Mouse (Mus musculus): ENCODE results near the gene Tgoln1.
A peak's percentile ranks its signal among the peaks of the same experiment; 100 is the strongest.

Gene Tgoln1

DNA sequence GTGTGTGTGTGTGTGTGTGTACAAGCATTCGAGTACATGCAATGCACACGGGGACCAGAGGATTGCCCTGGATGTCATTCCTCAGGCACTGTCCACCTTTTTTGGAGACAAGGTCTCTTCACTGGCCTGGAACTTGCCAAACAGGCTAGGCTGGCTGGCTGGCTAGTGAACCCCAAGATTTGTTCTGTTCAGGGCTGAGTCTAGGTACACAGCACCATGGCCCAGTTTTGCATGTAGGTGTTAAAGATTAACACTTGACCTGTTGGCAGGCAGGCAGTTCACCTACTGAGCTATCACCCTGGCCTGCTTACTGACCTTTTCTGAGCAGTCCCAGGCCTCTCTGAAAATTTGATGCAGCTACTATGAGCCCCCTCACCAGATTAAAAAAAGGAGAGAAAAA lies 13.6 kb upstream of the Tgoln1 start:
- no peak for DNase-seq (ENCODE audit: low spot score)

DNA sequence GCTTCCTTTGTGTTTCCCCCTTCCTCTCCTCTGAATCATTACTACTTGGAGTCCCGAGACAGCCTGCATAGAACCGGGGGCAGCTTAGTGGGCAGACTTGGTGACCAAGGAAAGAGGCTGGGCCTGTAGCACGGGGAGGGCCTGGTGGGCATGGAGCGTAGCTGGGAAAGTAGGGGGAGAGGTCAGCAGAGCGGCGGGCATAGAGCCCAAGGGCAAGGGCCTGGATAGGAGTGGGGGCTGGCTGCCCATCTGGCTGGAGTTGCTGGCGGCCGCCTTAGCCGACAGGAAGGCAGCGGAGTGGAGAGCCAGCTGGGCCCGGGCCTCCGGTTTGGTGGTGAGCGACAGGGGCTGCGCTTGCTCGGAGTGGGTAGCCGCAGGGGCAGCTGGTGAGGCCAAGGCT lies 10.5 kb upstream of the Tgoln1 start:
- no peak for DNase-seq (ENCODE audit: low spot score)

DNA sequence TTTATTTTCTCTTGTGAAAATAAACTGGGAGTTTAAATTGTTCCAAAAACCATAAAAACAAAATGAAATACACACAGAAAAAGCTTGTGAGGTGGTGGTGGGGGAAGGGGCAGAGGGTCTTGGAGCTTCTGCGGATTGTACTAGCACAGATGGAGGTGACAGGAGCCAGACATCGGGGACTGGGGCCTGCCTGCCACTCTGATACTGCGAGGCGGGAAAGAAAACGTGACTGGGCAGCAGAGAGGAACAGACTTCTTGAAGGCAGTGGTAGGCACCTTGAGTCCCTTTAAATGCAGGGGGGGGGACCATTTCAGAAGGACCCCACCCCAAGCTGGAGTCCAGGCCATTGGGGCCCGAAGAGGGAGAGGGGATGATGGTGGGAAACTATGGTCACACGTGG lies 9.6 kb upstream of the Tgoln1 start:
- no peak for DNase-seq (ENCODE audit: low spot score)

DNA sequence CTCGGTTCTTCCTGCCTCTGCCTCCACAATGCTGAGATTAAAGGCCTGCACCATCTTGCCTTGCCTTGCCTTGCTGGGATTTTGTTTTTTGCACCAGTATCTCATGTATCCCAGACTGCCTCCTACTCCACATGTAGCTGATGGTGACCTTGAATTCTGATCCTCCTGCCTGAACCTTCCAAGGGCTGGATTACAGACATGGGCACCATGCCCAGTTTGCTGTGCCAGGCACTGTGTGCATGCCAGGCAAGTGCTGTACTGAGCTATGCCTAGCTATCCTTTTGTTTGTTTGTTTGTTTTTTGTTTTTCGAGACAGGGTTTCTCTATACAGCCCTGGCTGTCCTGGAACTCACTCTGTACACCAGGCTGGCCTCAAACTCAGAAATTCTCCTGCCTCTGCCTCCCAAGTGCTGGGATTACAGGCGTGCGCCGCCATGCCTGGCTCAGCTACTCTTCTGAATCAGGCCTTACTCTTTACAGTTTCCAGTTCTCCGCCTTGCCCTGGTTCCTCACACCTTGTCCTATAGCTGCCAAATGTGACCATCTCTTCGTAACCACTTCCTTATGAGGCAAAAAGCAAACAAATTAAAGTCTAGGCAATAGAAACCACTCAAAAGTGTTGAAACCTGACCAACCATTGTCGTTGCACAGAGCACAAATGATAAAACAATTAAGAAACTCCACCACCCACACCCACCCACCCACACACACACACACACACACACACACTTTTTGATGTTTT lies 7.0 kb upstream of the Tgoln1 start:
- DNase-seq (ENCODE audit: low spot score): no peak

DNA sequence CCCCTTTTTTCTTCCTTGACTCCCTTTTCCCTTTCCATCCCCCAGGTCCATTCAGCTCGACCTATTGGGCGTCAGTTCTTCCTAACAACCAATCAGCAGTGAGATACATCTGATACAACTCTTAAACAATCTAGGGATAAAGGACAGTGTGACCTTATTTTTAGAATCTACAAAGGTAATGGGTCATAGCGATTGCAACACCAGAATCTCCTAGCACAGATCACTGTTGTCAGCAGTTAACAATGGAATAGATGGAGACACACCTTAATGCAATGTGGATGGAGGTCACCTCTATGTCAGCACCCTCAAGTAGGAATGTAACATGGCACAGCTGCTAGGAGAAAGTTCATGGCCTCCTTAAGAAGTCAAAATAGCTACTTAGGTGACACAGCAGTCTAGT lies 6.1 kb upstream of the Tgoln1 start:
- DNase-seq (ENCODE audit: low spot score): no peak

DNA sequence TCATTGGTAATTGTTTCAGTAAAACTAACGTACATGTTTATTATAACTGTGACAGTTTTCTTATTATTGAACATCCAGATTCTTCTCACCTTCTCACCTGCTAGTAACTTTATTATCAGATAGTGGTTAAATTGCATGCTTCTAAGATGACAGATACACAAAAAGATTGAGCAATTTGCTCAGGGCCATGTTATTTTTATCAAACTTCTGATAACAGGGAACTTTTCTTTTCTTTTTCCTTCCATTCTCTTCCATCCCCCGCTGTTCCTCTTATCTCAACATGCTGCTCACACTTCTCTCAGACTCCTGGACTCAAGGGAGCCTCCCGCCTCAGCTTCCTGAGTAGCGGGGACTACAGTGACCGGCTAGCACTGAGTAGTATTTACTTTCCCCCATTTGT lies 4.1 kb upstream of the Tgoln1 start:
- DNase-seq (ENCODE audit: low spot score): no peak

DNA sequence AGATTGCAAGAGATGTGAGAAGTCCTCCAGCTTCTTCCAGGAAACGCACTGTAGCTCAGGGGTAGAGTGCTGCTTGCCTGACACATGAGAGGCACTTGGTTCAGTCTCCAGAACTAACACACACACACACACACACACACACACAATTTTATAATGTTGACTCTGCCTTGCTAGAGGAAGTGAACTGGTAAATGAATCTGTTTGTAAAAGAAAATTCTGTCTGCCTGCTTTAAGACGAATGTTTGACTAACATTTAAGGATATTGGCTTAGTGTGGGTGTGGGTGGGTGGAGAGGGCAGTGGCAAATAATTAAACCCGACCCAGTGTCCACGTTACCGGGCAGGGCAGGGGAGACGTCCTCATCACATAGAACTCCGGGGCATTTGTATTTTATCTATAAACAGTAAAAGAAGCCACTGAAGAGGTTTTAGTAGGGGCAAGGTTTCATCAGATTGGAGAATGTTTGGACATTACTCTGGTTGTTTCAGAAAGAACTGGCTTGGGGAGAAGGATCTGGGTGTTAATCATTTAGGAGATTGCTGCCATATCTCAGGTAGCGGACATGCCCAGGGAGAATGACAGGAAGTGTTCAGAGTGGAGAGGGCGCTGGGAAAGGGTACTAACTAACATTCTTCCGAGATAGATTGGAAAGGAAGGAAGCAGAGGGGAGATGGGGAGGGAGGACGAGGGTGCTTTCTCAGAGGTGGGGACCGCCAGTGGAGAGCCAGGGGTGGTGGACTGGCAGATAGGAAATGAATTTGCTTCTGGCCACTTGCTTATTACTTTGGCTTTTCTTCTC lies 3.1 kb upstream of the Tgoln1 start:
- DNase-seq (ENCODE audit: low spot score): no peak

DNA sequence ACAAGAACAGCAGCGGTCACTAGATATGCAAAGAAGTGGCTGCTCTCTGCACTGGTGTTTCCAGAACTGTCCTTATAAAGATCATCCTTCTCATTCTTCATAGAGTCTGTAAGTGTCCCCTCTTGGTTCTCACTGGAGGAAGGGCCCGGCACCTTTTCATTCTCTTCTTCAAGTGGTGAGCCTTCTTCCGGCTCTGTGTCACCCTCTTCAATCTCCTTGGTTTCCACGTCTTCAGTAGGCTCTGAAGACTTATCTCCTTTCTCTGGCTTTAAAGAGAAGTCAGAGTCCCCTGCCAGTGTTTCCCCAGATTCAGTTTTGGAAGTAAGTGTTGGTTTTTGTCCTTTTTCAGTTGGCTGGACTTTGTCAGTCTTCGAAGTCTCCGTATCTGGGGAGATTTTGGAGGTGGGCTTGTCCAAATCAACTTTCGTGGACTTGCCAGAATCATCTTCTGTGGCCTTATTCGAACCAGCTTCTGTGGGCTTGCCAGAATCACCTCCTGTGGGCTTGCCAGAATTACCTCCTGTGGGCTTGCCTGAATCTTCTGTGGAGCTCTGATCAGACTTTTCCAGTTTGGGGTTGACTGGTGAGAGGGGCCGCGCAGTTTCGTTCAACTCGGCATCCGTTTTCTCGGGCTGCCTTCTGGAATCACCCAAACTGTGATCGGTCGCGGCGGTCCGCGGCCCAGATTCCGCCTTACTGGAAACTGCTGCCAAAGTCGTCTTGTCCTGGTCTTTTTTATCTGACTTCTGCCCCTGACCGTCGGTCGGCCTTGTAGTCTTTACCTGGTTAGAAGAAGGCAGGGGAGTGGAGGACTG lies 1.0 kb downstream of the Tgoln1 start:
- no peak for DNase-seq (ENCODE audit: low spot score)

DNA sequence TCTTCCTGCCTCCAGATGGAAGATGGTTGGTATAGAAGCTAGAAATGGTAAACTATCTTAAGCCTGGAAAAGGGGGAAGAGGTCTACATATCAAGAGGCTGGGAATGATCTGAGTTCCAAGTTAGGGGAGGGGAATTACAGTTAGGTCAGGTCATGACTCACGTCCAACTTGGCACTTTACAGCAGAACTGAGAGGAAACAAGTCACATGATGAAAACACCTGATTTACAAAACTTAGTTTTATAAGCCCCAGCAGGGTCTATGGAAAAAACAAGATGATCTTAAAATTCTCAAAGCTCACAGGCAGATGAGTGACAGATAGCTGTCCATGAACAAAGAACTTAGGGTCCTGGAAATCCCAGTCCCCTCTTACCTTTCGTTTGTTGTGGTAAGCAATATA lies 1.6 kb downstream of the Tgoln1 start:
- DNase-seq (ENCODE audit: low spot score): no peak

DNA sequence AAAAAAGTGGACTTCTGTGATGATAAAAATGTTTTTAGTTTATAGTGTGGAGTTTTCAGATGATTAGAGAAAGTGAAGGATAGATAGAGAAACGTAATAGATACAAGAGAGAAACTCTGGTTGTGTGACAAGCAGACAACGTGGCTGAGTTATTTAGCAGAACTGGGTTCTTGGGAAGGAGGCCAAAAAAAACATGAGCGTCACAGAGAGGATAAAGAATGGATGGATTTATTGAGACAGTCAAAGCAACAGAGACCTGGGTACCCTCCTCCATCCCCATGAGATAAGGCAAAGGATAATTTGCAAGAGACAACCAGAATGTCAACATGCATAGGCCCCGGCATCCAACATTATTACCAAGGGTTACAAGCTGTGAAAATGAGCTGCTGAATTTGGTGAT lies 6.5 kb downstream of the Tgoln1 start:
- no peak for DNase-seq (ENCODE audit: low spot score)

DNA sequence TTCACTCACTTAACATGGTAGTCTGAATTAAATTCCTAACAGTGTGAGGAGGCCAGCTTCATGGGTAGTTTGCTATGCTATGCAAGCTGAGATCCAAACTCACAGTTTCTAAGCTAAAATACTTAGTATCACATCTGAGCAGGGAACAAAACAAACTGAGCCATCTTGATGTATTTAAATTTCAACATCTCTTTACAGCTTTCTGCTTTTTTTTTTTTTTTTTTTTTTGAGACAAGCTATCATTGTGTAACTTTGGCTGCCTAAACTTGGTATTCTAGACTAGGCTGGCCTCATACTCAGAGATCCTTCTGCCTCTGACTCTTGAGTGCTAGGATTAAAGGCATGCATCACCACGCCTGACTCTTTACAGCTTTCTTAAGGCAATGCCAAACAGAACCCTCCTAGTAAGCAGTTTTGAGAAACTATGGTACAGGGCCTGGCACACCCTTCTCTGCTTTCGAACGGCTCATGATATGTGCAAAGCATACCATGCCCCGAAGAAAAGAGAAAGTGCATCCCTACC lies 8.1 kb downstream of the Tgoln1 start:
- DNase-seq (ENCODE audit: low spot score): no peak

DNA sequence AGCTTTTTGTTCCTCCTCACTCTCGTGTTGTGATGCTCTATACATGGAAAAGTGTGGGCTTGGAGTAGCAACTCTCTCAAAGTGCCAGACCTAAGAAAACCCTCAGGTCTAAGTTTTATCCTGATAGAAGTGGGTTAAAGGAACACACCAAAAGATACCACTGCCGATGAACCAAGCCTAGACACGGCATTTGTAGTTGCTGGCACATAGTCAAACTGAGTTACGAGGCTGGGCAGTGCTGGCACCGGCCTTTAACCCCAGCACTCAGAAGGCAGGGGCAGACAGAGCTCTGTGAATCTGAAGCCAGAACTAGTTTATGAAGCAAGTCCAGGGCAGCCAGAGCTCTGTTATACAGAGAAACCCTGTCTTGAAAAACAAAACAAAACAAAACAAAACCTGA lies 9.1 kb downstream of the Tgoln1 start:
- DNase-seq (ENCODE audit: low spot score): no peak

DNA sequence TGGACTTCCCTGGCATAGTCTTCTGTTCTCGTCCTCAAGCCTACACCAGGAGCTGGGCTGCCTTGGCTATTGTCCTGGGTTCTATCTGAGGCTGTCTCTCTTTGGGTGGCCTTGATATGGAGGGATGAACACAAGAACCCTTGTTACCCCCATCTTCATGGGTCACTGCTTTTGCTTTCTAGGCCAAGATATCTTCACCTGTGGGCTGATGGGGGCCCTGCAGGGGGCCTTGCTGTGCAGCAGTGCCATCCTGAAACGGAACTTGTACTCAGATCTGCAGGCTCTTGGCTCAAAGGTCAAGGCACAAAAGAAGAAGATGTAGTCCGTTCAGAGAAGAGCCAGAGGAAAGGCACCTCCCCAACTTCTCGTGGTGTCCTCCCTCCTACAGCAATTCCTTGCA lies 9.7 kb downstream of the Tgoln1 start:
- no peak for DNase-seq (ENCODE audit: low spot score)

DNA sequence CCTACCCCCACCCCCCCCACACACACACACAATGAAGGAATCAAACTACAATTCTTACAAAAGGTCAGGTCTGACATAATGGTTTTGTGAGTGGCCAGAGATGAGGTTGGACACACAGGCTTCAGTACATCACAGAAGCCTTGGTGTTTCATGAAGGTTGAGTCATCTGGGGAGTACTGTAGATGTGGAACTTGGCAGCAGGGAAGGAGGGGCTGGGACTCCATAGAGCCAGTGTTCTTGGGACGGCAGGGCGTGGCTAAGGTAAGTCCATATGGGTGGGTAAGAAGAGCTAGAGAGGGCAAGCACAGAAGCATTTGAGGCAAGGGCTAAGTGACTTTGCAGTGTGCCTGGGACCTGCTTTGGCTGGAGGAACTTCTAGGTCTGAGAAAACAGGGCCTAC lies 12.7 kb downstream of the Tgoln1 start:
- no peak for DNase-seq (ENCODE audit: low spot score)

DNA sequence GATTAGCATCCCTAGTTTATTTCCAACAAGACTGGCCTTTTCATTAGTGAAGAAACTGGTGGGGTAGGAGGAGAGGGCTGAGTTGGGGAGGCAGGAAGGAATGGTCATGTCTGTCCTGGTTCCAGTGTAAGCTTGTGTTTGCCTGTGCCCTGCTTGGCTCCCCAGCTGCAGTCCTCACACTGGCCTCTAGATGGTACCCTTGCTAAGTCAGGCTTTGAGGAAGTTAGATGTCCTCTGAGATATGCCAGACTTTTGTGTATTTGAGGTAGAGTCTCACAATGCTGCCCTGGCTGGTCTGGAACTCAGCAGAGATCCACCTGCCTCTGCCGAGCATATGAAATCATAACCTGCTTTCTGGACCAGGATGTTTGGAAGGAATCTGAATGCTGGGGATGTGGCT lies 15.1 kb downstream of the Tgoln1 start:
- peak; percentile 81 for DNase-seq (ENCODE audit: low spot score)

DNA sequence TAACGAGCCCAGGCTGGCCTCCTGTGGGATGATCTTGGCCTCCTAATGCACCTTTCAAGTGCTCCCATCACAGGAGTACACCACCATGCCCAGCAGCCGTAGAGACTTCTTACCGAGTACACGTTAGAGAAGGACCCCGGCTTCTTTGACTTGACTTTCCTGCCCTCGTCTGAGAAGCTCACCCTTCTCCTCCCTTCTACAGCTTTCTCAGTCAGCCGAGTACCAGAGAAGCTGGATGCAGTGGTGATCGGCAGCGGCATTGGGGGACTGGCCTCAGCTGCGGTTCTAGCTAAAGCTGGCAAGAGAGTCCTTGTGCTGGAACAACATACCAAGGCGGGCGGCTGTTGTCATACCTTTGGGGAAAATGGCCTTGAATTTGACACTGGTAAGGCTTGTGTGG lies 16.0 kb downstream of the Tgoln1 start:
- no peak for DNase-seq (ENCODE audit: low spot score)

DNA sequence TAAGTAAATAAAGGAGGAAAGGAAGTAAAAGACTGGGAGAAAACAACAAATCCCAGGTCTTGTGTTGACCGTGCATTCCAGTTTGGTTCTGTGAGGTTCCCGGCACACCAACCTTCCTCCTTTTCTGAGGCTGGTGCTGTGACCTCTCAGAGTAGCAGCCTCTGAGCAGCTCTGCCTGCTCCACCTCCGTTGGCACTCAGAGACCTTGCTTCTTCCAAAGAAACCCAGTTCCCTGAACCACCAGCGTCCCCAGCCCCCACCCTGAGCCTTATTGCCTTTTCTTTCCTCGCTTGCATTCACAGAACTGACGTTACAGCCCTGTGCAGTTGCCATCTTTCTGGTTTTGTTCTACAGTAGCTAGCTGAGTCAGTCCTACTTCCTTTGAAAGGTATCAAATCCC lies 16.6 kb downstream of the Tgoln1 start:
- no peak for DNase-seq (ENCODE audit: low spot score)

DNA sequence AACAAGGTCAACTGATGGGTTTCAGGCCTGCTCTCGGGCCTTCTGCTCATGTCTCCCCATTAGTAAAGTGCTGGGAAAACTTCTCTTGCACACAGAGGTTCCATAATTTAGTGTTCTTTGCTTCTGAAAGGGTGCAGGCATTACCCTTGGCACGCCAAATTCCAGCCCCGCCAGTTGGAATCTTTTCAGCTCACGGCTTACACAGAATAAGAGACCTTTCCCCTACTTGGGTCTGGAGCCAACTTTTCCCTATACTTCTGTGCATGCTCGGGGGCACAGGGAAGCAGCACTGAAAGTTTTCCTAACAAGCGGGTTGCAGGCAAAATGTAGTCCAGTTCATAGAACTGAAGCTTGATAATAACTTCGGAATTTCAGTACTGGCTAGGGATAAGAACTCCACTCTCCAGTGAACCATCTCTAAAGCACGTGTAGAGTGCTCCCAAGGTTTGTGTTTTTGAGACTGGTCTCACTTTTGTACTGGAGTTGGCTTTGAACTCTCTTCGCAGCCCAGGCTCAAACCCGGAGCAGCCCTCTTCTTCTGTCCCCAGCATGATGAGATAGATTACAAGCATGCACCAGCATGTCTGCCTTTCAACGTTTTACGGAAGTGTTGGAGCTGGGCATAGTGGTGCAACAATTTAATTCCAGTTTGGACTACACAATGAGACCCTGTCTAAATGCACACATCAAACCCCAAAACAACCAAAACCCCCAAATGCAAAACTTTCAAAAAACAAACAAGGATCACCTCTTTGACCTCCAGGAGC lies 17.8 kb downstream of the Tgoln1 start:
- DNase-seq (ENCODE audit: low spot score): no peak

DNA sequence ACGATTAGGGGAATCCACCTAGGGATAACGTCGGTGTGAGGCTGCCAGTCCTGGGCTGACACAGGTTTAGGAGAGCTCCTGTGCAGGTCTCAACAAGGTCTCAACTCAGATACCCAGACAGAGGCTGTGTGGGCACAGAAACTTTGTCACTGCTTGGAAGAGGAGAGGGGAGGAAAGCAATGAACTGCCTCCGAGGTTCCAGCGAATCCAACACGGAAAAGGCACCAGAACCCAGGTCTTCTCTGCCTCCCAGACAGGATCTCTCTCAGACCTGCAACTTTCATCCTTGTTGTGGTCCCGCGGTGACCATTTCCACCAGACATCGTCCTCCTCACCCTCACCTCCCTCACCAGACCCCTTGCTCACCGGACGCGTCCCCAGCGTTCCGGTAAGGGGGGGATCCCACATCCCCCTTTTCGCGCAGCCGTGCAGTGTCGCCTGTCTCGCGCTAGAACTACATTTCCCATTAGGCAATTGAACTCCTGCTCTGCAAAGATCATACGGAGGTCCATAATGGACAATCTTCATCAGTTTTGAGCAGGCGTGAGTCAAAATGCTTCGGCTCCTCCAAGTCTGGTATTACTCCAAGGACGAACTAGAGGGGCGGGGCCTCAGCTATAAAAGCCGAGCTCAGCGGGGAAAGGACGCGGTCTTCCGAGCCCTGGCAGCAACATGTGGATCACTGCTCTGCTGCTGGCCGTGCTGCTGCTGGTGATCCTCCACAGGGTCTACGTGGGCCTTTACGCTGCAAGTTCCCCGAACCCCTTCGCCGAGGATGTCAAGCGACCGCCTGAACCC lies 18.6 kb downstream of the Tgoln1 start, which contains the start of the genes Elmod3 and Retsat:
Gene Elmod3, minus strand, starts transcription at position 458 of the 798 bp plus-strand sequence.
Gene Retsat, plus strand, starts transcription at position 520 of the 798 bp plus-strand sequence.
- peak; percentile 96 for DNase-seq (ENCODE audit: low spot score)

DNA sequence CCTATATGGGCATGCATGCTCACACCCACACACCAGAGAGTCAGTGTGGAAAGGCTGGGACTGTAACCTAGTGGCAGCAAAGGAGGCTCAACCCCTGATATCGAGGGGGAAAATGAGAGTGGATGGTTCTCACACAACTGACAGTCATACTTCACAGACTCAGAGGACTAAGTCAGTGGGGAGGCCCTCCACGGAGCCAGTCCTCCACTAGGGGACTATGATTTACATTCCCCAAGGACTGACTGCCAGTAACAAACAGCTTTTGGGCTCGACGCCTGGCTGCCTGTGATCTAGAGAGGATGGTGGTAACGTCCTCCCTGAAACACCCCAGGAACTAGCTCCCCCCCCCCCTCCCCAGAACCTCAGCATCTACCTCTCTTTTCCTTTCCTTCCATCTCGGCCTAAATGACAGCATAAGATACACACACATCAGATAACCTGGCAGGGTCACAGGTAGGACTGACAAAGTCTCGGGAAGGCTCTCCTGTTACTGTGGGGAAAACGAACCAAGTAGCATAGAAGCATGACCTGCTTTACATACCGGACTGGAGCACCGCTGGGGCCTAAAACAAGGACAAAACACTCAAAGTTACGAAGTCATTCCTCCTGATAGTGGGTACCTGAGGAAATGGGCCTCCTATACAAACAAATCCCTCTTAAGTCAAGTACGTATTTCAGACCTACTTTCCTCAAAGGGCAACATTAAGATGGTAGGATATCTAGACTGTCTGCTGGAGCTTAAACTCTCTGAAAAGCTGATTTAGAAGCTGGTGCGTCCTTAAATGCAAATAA lies 19.5 kb downstream of the Tgoln1 start:
- DNase-seq (ENCODE audit: low spot score): no peak
